Mouse (Mus musculus): ENCODE results near the gene Tjp2.

- TF ChIP-seq CTCF (IDR thresholded peaks at IDR 0.05) (no peak), POLR2A (IDR thresholded peaks at IDR 0.05; ENCODE audit: insufficient read depth, low read depth, low read length) (no peak)
Observed at GRCm38 (mm10) chr19:24050514-24050913, 174.3 kb downstream of the Tjp2 start.

Data from heart, adult 2 months (tissue).